Mouse (Mus musculus): ENCODE results near the gene Thtpa. TPM values are rescaled to one million over a fixed set of nuclear protein-coding genes. Genes with fewer than 3 reads are reported as not detected.

Gene Thtpa
- polyA plus RNA-seq, 1 experiment: 10.8 TPM

GRCm38 (mm10) chr14:55126521-55126920 lies 31.9 kb downstream of the Thtpa start:
- Histone ChIP-seq H3K4me2 (ENCODE audit: low read depth) (no peak overlapping the region), H3K27me3 (ENCODE audit: control insufficient read depth, insufficient read depth, insufficient read length) (peaks cover 35% of the 10 kb centered on the region), H3ac (ENCODE audit: control insufficient read depth, insufficient read length) (no peak overlapping the region), H3K4me3 (no peak overlapping the region), H3K36me3 (ENCODE audit: control insufficient read depth, insufficient read depth) (no peaks in the 10 kb centered on the region), H3K79me2 (ENCODE audit: control insufficient read depth, insufficient read depth) (no peaks in the 10 kb centered on the region)
- no peak for TF ChIP-seq REST (IDR thresholded peaks at IDR 0.05; ENCODE audit: insufficient read depth, insufficient read length)

- Histone ChIP-seq H3K79me2 (ENCODE audit: control insufficient read depth, insufficient read depth) (no peaks in the 10 kb centered on the region), H3K4me2 (ENCODE audit: low read depth) (no peak overlapping the region), H3K27me3 (ENCODE audit: control insufficient read depth, insufficient read depth, insufficient read length) (peaks cover 53% of the 10 kb centered on the region)
Measured at GRCm38 (mm10) chr14:55135676-55136075, 41.1 kb downstream of the Thtpa start.

GRCm38 (mm10) chr14:55139313-55139712 lies 44.7 kb downstream of the Thtpa start:
- Histone ChIP-seq H3K36me3 (ENCODE audit: control insufficient read depth, insufficient read depth) (no peaks in the 10 kb centered on the region), H3K27me3 (ENCODE audit: control insufficient read depth, insufficient read depth, insufficient read length) (peaks cover 63% of the 10 kb centered on the region), H3K4me2 (ENCODE audit: low read depth) (no peak overlapping the region), H3K4me3 (no peak overlapping the region), H3ac (ENCODE audit: control insufficient read depth, insufficient read length) (no peak overlapping the region), H3K79me2 (ENCODE audit: control insufficient read depth, insufficient read depth) (no peaks in the 10 kb centered on the region)
- TF ChIP-seq POLR2AphosphoS2 (IDR thresholded peaks at IDR 0.05; ENCODE audit: insufficient read length, low read depth) (no peak), CEBPB (IDR thresholded peaks at IDR 0.05; ENCODE audit: insufficient read depth, poor library complexity, severe bottlenecking) (no peak), MYOD1 (IDR thresholded peaks at IDR 0.05; ENCODE audit: control insufficient read depth in 1 of 3, insufficient read length in 2 of 3, low read depth in 2 of 3) (no peak), MYOG (IDR thresholded peaks at IDR 0.05; ENCODE audit: control insufficient read depth in 1 of 3, insufficient read depth in 1 of 3, insufficient read length in 2 of 3, low read depth in 2 of 3) (no peak), USF1 (IDR thresholded peaks at IDR 0.05; ENCODE audit: low read depth) (no peak), POLR2A (IDR thresholded peaks at IDR 0.05; ENCODE audit: insufficient read length, low read depth) (no peak), SRF (IDR thresholded peaks at IDR 0.05; ENCODE audit: control insufficient read depth, insufficient read length, low read depth) (no peak), E2F4 (IDR thresholded peaks at IDR 0.05; ENCODE audit: insufficient read depth) (no peak), TCF12 (IDR thresholded peaks at IDR 0.05; ENCODE audit: insufficient read depth, poor library complexity, severe bottlenecking) (no peak), TCF3 (IDR thresholded peaks at IDR 0.05; ENCODE audit: insufficient read length, low read depth) (no peak), MAX (IDR thresholded peaks at IDR 0.05; ENCODE audit: low read depth) (no peak), REST (IDR thresholded peaks at IDR 0.05; ENCODE audit: insufficient read depth, insufficient read length) (no peak)

More at GRCm38 (mm10) chr14:55135676-55136075, 41.1 kb downstream of the Thtpa start:
- Histone ChIP-seq H3K4me3 (no peak overlapping the region), H3ac (ENCODE audit: control insufficient read depth, insufficient read length) (no peak overlapping the region), H3K36me3 (ENCODE audit: control insufficient read depth, insufficient read depth) (no peaks in the 10 kb centered on the region)
- no peak for TF ChIP-seq E2F4 (IDR thresholded peaks at IDR 0.05; ENCODE audit: insufficient read depth)
- no peak for TF ChIP-seq POLR2A (IDR thresholded peaks at IDR 0.05; ENCODE audit: insufficient read length, low read depth)
- TF ChIP-seq REST (IDR thresholded peaks at IDR 0.05; ENCODE audit: insufficient read depth, insufficient read length): no peak
- TF ChIP-seq MYOG (IDR thresholded peaks at IDR 0.05; ENCODE audit: control insufficient read depth in 1 of 3, insufficient read depth in 1 of 3, insufficient read length in 2 of 3, low read depth in 2 of 3): no peak
- no peak for TF ChIP-seq MAX (IDR thresholded peaks at IDR 0.05; ENCODE audit: low read depth)
- TF ChIP-seq USF1 (IDR thresholded peaks at IDR 0.05; ENCODE audit: low read depth): no peak
- TF ChIP-seq POLR2AphosphoS2 (IDR thresholded peaks at IDR 0.05; ENCODE audit: insufficient read length, low read depth): no peak
- TF ChIP-seq TCF12 (IDR thresholded peaks at IDR 0.05; ENCODE audit: insufficient read depth, poor library complexity, severe bottlenecking): no peak
- TF ChIP-seq TCF3 (IDR thresholded peaks at IDR 0.05; ENCODE audit: insufficient read length, low read depth): no peak
- no peak for TF ChIP-seq CEBPB (IDR thresholded peaks at IDR 0.05; ENCODE audit: insufficient read depth, poor library complexity, severe bottlenecking)
- no peak for TF ChIP-seq SRF (IDR thresholded peaks at IDR 0.05; ENCODE audit: control insufficient read depth, insufficient read length, low read depth)
- TF ChIP-seq MYOD1 (IDR thresholded peaks at IDR 0.05; ENCODE audit: control insufficient read depth in 1 of 3, insufficient read length in 2 of 3, low read depth in 2 of 3): no peak

- Histone ChIP-seq H3K36me3 (ENCODE audit: control insufficient read depth, insufficient read depth) (no peaks in the 10 kb centered on the region), H3K4me3 (no peak overlapping the region), H3K27me3 (ENCODE audit: control insufficient read depth, insufficient read depth, insufficient read length) (peaks cover 43% of the 10 kb centered on the region), H3K79me2 (ENCODE audit: control insufficient read depth, insufficient read depth) (no peaks in the 10 kb centered on the region), H3K4me2 (ENCODE audit: low read depth) (no peak overlapping the region), H3ac (ENCODE audit: control insufficient read depth, insufficient read length) (no peak overlapping the region)
- TF ChIP-seq POLR2AphosphoS2 (IDR thresholded peaks at IDR 0.05; ENCODE audit: insufficient read length, low read depth) (no peak), TCF3 (IDR thresholded peaks at IDR 0.05; ENCODE audit: insufficient read length, low read depth) (no peak), MYOG (IDR thresholded peaks at IDR 0.05; ENCODE audit: control insufficient read depth in 1 of 3, insufficient read depth in 1 of 3, insufficient read length in 2 of 3, low read depth in 2 of 3) (peak in 1 of 3 experiments; percentile 6), MYOD1 (IDR thresholded peaks at IDR 0.05; ENCODE audit: control insufficient read depth in 1 of 3, insufficient read length in 2 of 3, low read depth in 2 of 3) (no peak)
Measured at GRCm38 (mm10) chr14:55146324-55146723, 51.7 kb downstream of the Thtpa start.

- Histone ChIP-seq H3ac (ENCODE audit: control insufficient read depth, insufficient read length) (no peak overlapping the region), H3K4me2 (ENCODE audit: low read depth) (peak overlapping the region; percentile 18), H3K36me3 (ENCODE audit: control insufficient read depth, insufficient read depth) (no peaks in the 10 kb centered on the region), H3K4me3 (no peak overlapping the region), H3K27me3 (ENCODE audit: control insufficient read depth, insufficient read depth, insufficient read length) (peaks cover 39% of the 10 kb centered on the region), H3K79me2 (ENCODE audit: control insufficient read depth, insufficient read depth) (no peaks in the 10 kb centered on the region)
- TF ChIP-seq E2F4 (IDR thresholded peaks at IDR 0.05; ENCODE audit: insufficient read depth) (no peak), TCF12 (IDR thresholded peaks at IDR 0.05; ENCODE audit: insufficient read depth, poor library complexity, severe bottlenecking) (no peak), MAX (IDR thresholded peaks at IDR 0.05; ENCODE audit: low read depth) (no peak), POLR2AphosphoS2 (IDR thresholded peaks at IDR 0.05; ENCODE audit: insufficient read length, low read depth) (no peak), USF1 (IDR thresholded peaks at IDR 0.05; ENCODE audit: low read depth) (no peak), MYOG (IDR thresholded peaks at IDR 0.05; ENCODE audit: control insufficient read depth in 1 of 3, insufficient read depth in 1 of 3, insufficient read length in 2 of 3, low read depth in 2 of 3) (peak in 1 of 3 experiments; percentile 28), REST (IDR thresholded peaks at IDR 0.05; ENCODE audit: insufficient read depth, insufficient read length) (no peak), TCF3 (IDR thresholded peaks at IDR 0.05; ENCODE audit: insufficient read length, low read depth) (no peak)
Measured at GRCm38 (mm10) chr14:55146829-55147401, 52.3 kb downstream of the Thtpa start.

Measured in myocyte (in vitro differentiated cells).